Mouse (Mus musculus): ENCODE data around the gene Btnl10.

GRCm38 (mm10) chr11:58927053-58927452 is 9.3 kb downstream of the Btnl10 start:
- TF ChIP-seq CTCF (IDR thresholded peaks at IDR 0.05; ENCODE audit: borderline replicate concordance, insufficient read depth, low read depth, low read length): no peak
- no peak for TF ChIP-seq POLR2A (IDR thresholded peaks at IDR 0.05; ENCODE audit: borderline replicate concordance, insufficient read depth, low read length)

All from cerebellum, adult 2 months (tissue).